Mouse (Mus musculus) forebrain, embryonic 15.5 days (tissue): ENCODE measurements around the gene Dclk3. TPM values are rescaled to one million over a fixed set of nuclear protein-coding genes. Genes with fewer than 3 reads are reported as not detected.

Experiments used
- ATAC-seq: fragments of 200-750 bp; cut with Nextera tagmentation; replicated peaks from 2 replicates; pipeline ENCODE4 v1.8.0; 2017; ENCODE audit warnings: mild to moderate bottlenecking, moderate TSS enrichment, moderate library complexity
- H3K27ac ChIP-seq: fragments of 300-500 bp; sonication (generic); replicated peaks from 2 replicates; pipeline ENCODE4 v1.5.1; 2015; ENCODE audit warnings: mild to moderate bottlenecking, inconsistent platforms
- H3K27me3 ChIP-seq: fragments of 300-500 bp; sonication (generic); 2 replicates; pipeline ENCODE4 v1.6.1; 2015; ENCODE audit warnings: inconsistent platforms
- H3K36me3 ChIP-seq: fragments of 300-500 bp; sonication (generic); 2 replicates; pipeline ENCODE4 v1.6.1; 2015; ENCODE audit warnings: mild to moderate bottlenecking, inconsistent platforms
- H3K4me1 ChIP-seq: fragments of 300-500 bp; sonication (generic); 2 replicates; pipeline ENCODE4 v1.6.1; 2015; ENCODE audit warnings: inconsistent platforms
- H3K4me2 ChIP-seq: fragments of 300-500 bp; sonication (generic); replicated peaks from 2 replicates; pipeline ENCODE4 v1.6.1; 2015; ENCODE audit warnings: mild to moderate bottlenecking, inconsistent platforms
- H3K4me3 ChIP-seq: fragments of 300-500 bp; sonication (generic); 2 replicates; pipeline ENCODE4 v1.5.1; 2015; ENCODE audit warnings: mild to moderate bottlenecking, inconsistent platforms
- H3K9ac ChIP-seq: fragments of 300-500 bp; sonication (generic); replicated peaks from 2 replicates; pipeline ENCODE4 v1.6.1; 2015; ENCODE audit warnings: mild to moderate bottlenecking, inconsistent platforms
- H3K9me3 ChIP-seq: fragments of 300-500 bp; sonication (generic); 2 replicates; pipeline ENCODE4 v1.6.1; 2016; ENCODE audit warnings: inconsistent platforms
- WGBS: fragments of 180-500 bp; shearing (Covaris S2); methylation state at CpG from one replicate; pipeline ENCODE4 v1.1.7; 2015; ENCODE audit warnings: mixed read lengths; 5-methylcytosine and 5-hydroxymethylcytosine counted together
- polyA plus RNA-seq: library from polyadenylated mRNA; unstranded; fragments of >200 nt; fragmentation: Nextera tagmentation; extraction: Ambion mirVana; gene quantifications from 2 replicates; pipeline ENCODE4 v1.2.1, GENCODE M21; 2015

The Dclk3 gene
- polyA plus RNA-seq, result 5.3 and 5.4 TPM in 2 replicates

DNA sequence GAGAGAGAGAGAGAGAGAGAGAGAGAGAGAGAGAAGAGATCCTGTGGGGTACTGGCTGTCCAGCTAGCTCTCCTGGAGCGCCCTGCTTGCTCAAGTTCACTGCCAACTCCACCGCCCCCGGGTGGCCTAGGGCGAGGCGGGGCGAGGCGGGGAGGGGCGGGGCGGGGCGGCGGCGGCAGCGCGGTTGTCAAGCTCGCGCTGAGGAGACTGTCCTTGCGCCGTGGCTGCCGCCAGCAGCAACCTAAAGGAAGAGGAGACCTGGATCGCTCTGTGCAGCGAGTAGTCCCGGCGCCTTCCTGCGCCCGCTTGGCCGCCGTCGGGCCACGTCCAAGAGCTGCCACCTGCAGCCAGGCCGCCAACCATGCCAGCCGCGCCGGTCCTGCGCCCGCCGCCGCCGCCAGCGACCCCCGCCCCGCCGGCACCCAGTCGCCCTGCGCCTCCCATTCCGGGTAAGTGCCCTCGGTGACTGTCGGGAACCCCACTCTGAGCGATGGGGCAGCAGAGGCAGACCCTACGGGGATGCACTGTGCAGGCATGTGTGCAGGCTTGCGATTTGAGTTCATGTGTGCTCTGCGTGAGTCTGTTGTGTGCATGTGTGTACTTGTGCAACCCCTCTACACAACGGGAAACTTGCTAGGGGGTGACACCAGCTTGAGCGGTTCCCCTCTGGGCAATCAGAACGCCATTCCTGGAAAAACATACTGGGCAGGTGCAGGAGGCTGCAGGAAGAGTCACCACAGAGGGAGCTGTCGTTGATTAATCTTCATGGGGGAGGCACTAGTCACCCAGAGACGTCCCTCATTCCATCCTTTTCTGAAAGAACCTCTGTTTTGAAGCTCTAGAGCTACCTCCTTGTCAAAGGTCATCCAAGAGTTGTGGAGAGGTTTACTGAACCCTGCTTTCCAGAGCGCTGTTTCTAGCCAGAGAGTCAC lies at the start of gene Dclk3:
TSS of gene Dclk3 (plus strand) at position 178 of the 932 bp plus-strand sequence.
- H3K27ac ChIP-seq, result no peak within 1 kb of the TSS
- no peaks in the 10 kb centered on the region for H3K36me3 ChIP-seq
- H3K9ac ChIP-seq, result peak within 1 kb of the TSS; percentile 33
- 4% methylated on average over 44 of the region's 57 CpGs for WGBS
- H3K4me1 ChIP-seq, result peaks cover 7% of the 10 kb centered on the region; the same call in 1 of the 2 replicates
- ATAC-seq, result peak; percentile 67; the same call in 1 of the 2 replicates
- peak within 1 kb of the TSS; percentile 43 for H3K4me3 ChIP-seq
- H3K4me2 ChIP-seq, result peak within 1 kb of the TSS; percentile 59
- no peaks in the 10 kb centered on the region for H3K9me3 ChIP-seq
- H3K27me3 ChIP-seq, result no peaks in the 10 kb centered on the region

DNA sequence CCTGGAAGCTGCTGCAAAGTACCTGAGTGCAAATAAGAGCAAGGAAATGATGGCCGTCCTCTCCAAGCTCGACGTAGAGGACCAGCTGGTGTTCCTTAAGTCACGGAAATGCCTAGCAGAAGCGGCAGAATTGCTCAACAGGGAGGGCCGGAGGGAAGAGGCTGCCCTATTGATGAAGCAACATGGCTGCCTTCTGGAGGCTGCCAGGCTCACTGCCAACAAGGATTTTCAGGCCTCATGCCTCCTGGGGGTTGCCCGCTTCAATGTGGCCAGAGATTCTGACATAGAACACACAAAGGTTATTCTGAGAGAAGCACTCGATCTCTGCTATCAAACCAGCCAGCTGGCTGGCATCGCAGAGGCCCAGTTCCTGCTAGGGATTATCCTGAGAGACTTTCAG lies 48.9 kb upstream of the Dclk3 start:
- 73% methylated on average over 9 of the region's 9 CpGs for WGBS

DNA sequence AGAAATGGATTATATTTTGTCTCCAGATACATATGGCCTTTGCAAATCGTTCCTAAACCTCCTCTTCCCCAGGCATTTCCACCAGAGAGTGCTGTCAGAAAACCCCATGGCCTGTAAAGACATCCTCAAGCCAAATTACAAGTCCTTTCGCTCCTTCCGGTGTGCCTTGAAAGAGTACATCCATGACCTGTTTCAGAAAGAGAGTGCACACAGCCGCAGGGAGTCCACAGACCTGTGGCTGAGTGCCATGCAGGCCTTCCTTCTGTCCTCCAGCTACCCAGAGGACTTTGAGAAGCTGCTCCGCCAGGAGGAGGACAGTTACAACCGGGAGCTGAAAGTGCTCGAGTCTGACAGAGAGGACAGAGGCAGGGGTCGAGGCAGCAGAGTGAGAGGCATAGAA lies 47.8 kb upstream of the Dclk3 start:
- H3K4me2 ChIP-seq, result no peak overlapping the region
- H3K4me1 ChIP-seq, result no peaks in the 10 kb centered on the region
- H3K27ac ChIP-seq, result no peak overlapping the region
- ATAC-seq, result no peak
- no peaks in the 10 kb centered on the region for H3K9me3 ChIP-seq
- no peak overlapping the region for H3K4me3 ChIP-seq
- no peaks in the 10 kb centered on the region for H3K27me3 ChIP-seq
- 85% methylated on average over 8 of the region's 8 CpGs for WGBS
- H3K36me3 ChIP-seq, result no peaks in the 10 kb centered on the region
- H3K9ac ChIP-seq, result no peak overlapping the region

More for the DNA sequence above, 48.9 kb upstream of the Dclk3 start:
- no peak overlapping the region for H3K9ac ChIP-seq
- H3K27ac ChIP-seq, result no peak overlapping the region
- no peak overlapping the region for H3K4me3 ChIP-seq
- no peak for ATAC-seq
- H3K4me1 ChIP-seq, result no peaks in the 10 kb centered on the region
- no peak overlapping the region for H3K4me2 ChIP-seq
- no peaks in the 10 kb centered on the region for H3K27me3 ChIP-seq
- no peaks in the 10 kb centered on the region for H3K36me3 ChIP-seq
- no peaks in the 10 kb centered on the region for H3K9me3 ChIP-seq

DNA sequence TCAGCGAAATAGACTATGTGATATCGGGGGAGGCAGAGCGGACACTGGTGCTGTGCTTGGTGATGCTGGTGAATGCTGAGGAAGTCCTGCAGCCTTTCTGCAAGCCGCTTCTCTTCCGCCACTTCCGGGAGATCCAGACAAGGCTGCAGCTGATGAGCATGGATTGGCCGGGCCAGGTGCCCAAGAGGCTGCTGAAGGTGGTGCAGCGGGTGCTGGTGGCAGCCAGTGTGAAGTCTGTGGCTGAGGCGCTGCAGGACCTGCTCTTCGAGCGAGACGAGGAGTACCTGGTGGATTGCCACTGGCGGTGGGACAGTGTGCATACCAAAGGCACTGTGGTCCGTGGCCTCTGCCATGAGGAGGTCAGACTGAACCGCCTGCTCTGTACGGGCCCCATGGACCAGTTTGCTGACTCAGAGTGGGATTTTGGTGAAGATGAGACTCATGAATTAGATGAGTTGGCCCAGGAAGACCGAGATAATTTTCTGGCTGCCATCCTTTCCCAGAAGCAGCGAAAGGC lies 46.9 kb upstream of the Dclk3 start:
- Histone ChIP-seq H3K4me2 (no peak overlapping the region), H3K36me3 (no peaks in the 10 kb centered on the region), H3K9ac (no peak overlapping the region), H3K27ac (no peak overlapping the region), H3K9me3 (no peaks in the 10 kb centered on the region), H3K4me1 (no peaks in the 10 kb centered on the region), H3K4me3 (no peak overlapping the region), H3K27me3 (no peaks in the 10 kb centered on the region)
- 89% methylated on average over 18 of the region's 18 CpGs for WGBS
- ATAC-seq, result no peak

DNA sequence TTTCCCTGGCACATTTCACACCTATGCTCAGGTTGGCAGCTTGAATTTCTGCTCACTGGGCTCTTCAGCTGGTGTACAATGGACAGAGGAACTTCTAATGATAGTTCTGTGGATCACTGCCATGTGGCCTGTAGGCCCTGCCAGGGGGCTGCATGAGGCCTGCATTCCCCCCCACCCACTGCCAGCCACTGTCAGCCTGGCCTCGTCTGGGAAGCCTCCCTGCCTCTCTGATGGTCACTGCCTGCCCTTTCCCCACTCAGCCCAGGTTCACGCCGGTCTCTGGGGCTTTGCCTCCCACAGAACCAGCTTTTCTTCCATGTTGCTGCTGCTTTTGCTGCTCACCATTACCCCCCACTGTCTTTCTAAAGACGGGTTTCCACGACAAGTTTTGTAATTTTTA lies 43.6 kb upstream of the Dclk3 start:
- Histone ChIP-seq H3K9me3 (no peaks in the 10 kb centered on the region), H3K4me1 (no peaks in the 10 kb centered on the region), H3K27ac (no peak overlapping the region), H3K27me3 (no peaks in the 10 kb centered on the region), H3K4me2 (no peak overlapping the region), H3K36me3 (no peaks in the 10 kb centered on the region), H3K9ac (no peak overlapping the region), H3K4me3 (no peak overlapping the region)
- ATAC-seq, result no peak
- WGBS, result 66% methylated on average over 5 of the region's 5 CpGs

DNA sequence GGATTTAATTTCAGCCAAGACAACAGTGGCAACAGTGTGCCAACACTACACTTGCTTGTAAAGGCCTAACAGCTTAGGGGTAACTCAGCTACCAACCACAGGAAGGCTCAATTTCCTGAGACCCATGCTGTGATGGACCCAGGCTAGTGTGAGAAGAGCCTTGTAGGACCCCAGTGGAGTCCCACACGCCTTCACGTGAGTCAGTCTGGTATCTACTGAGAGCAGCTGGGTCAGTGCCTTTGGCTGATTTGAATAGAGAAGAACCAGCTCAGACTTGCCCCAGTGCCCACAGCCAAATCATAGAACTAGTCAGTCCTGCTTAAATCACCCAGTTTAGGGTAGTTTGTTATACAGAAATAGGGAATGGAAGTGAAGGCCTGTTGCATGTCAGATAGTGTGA lies 40.8 kb upstream of the Dclk3 start:
- no peaks in the 10 kb centered on the region for H3K27me3 ChIP-seq
- no peak for ATAC-seq

DNA sequence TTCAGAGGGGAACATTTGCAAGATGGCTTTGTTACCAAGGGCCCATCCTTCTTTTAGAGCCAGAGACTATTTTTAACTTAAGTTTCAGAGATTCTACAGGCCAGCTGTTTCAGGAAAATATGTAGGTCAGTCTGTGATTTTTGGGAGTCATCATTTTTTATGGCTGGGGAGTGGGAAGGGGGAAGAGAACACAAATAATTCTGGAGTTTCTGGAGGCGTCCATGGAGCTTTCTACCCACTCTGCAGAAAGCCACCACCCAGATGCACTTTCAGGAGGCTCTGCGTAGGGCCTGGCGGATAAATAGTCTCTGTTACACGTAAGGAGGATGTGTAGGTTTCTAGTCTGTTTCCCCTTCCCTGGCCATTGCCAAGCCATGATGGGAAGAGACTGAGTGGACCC lies 38.8 kb upstream of the Dclk3 start:
- H3K4me1 ChIP-seq, result no peaks in the 10 kb centered on the region
- no peak overlapping the region for H3K4me3 ChIP-seq
- no peaks in the 10 kb centered on the region for H3K9me3 ChIP-seq
- H3K27me3 ChIP-seq, result no peaks in the 10 kb centered on the region
- H3K27ac ChIP-seq, result no peak overlapping the region
- H3K9ac ChIP-seq, result no peak overlapping the region
- no peak for ATAC-seq
- H3K36me3 ChIP-seq, result no peaks in the 10 kb centered on the region
- WGBS, result 92% methylated on average over 4 of the region's 4 CpGs
- no peak overlapping the region for H3K4me2 ChIP-seq

More for the DNA sequence above, 40.8 kb upstream of the Dclk3 start:
- Histone ChIP-seq H3K4me2 (no peak overlapping the region), H3K36me3 (no peaks in the 10 kb centered on the region), H3K27ac (no peak overlapping the region), H3K4me1 (no peaks in the 10 kb centered on the region), H3K9ac (no peak overlapping the region), H3K4me3 (no peak overlapping the region), H3K9me3 (no peaks in the 10 kb centered on the region)
- WGBS, result 91% methylated on average over 2 of the region's 2 CpGs

DNA sequence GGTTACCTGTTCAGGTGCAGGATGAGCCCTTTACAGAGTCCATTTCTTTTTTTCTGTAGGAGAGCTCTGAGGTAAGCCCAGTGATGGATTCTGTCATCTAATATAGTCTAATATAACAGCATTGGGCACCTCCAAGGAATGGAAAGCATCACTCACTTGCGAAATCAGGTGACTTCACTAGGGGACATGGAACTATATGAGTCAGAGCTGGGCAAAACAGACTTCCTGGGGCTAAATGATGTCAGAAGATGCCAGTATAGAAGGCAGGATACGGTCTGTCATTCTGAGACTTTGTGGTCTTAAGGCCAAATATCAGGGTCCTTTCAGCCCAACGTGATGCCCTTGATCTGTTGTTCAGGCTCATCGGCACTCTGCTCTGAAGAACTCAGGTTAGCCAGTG lies 35.7 kb upstream of the Dclk3 start:
- H3K4me2 ChIP-seq, result no peak overlapping the region
- H3K9ac ChIP-seq, result no peak overlapping the region
- 95% methylated on average over 4 of the region's 4 CpGs for WGBS
- ATAC-seq, result no peak
- H3K4me1 ChIP-seq, result no peaks in the 10 kb centered on the region; the same call in 1 of the 2 replicates
- no peaks in the 10 kb centered on the region for H3K27me3 ChIP-seq
- H3K36me3 ChIP-seq, result no peaks in the 10 kb centered on the region
- no peaks in the 10 kb centered on the region for H3K9me3 ChIP-seq
- H3K27ac ChIP-seq, result no peak overlapping the region
- no peak overlapping the region for H3K4me3 ChIP-seq

DNA sequence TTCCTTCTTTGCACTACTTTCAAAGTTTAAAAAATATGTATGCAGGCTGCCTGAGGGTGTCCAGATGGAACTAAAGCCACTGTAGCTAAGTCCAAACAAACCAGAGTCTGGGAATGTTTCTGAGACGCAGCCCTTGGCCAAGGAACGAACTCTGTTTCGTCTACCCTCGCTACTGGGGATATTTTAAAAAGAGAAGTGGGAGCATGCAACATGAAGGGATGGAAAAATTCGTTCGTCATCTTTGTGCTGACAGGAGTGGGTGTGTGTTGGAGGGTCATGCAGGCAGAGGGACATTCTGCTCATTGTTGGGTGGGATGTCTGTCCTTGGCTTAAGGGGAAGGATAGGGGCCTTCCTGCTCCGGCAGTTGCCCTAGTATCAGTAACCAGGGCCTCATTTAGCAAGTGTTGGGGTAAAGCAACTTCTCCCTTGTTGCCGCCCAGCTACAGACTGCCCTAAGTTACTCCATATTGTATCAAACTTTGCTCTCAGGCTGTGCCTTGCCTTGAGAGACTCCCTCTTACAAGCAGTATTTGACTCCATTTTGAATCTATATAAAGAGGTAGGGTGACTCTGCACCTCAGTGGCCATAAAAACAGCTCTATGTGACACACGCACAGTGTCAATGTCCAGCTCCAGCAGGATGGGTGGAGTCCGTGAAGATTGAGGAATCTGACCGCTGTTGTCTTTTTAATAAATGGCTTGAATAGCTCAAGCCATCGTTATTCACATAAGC lies 34.4 kb upstream of the Dclk3 start:
- Histone ChIP-seq H3K36me3 (no peaks in the 10 kb centered on the region), H3K9ac (no peak overlapping the region), H3K4me1 (no peaks in the 10 kb centered on the region; the same call in 1 of the 2 replicates), H3K27me3 (no peaks in the 10 kb centered on the region), H3K4me2 (no peak overlapping the region), H3K9me3 (no peaks in the 10 kb centered on the region), H3K4me3 (no peak overlapping the region), H3K27ac (no peak overlapping the region)
- ATAC-seq, result no peak
- WGBS, result 88% methylated on average over 12 of the region's 12 CpGs

DNA sequence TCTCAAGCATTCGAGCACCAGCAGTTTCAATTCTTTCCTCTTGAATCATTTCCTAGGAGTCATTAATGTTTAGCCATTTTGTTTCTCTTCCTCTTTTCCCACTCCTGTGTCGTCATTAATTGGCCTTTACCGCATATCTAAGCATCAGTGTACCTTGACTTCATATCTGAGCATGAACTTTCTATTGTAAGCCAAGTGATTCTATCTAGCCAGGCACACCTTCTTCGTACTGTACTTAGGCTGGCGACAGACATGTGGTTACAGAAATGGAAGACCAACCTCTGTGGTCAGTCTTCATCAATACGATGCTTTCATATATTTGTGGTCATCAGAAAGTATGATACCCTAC lies 33.8 kb upstream of the Dclk3 start:
- 81% methylated on average over 6 of the region's 6 CpGs for WGBS
- Histone ChIP-seq H3K27ac (no peak overlapping the region), H3K4me3 (no peak overlapping the region), H3K36me3 (no peaks in the 10 kb centered on the region), H3K4me2 (no peak overlapping the region), H3K4me1 (no peaks in the 10 kb centered on the region; the same call in 1 of the 2 replicates), H3K9me3 (no peaks in the 10 kb centered on the region), H3K27me3 (no peaks in the 10 kb centered on the region), H3K9ac (no peak overlapping the region)
- ATAC-seq, result no peak

DNA sequence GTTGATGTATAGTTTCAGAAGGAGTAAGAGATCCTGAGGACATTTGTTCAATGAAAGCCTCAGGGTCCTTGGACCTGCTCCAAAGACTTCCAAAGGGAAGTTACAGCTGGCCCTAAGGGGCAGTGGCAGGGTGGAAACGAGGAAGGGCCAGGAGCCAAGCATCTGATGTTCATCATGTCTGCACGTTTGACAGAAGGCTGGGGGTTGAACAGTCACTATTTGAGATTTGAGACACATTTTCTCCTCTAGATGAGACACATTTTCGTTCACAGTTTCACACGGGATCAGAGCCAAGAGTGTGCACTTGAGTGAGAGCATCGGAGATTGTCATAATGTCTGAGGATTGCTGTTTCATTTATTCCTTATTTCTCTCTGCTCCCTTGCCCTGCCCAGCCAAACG lies 30.9 kb upstream of the Dclk3 start:
- Histone ChIP-seq H3K9ac (no peak overlapping the region), H3K4me1 (peaks cover 7% of the 10 kb centered on the region), H3K27ac (no peak overlapping the region), H3K4me2 (no peak overlapping the region), H3K9me3 (no peaks in the 10 kb centered on the region), H3K4me3 (no peak overlapping the region), H3K36me3 (no peaks in the 10 kb centered on the region), H3K27me3 (no peaks in the 10 kb centered on the region)
- no peak; the same call in 1 of the 2 replicates for ATAC-seq
- WGBS, result 43% methylated on average over 6 of the region's 6 CpGs

DNA sequence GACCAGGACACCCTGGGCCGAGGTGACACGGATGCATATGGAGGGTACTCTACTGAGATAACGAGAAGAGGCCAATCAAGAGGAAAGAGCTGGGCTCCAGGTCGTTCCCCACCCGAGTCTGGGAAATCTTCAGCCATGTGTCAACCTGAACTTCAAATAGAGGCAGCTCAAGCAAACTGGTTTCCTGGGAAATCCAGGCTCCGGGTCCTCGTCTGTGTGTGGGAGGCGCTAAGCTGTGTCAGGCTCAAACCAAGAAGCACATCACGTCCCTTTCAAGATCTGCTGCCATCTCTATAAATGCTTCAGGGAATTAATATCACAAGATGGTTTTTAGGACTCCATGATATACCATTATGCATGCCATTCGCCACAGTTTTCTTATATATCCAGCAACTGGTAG lies 30.5 kb upstream of the Dclk3 start:
- no peak for ATAC-seq
- Histone ChIP-seq H3K4me2 (no peak overlapping the region), H3K9ac (no peak overlapping the region), H3K9me3 (no peaks in the 10 kb centered on the region), H3K27ac (no peak overlapping the region), H3K36me3 (no peaks in the 10 kb centered on the region), H3K4me3 (no peak overlapping the region), H3K27me3 (no peaks in the 10 kb centered on the region), H3K4me1 (peaks cover 7% of the 10 kb centered on the region)
- WGBS, result 75% methylated on average over 10 of the region's 10 CpGs
